Mouse (Mus musculus): ENCODE measurements around the gene Krt72.

Krt72 gene

DNA sequence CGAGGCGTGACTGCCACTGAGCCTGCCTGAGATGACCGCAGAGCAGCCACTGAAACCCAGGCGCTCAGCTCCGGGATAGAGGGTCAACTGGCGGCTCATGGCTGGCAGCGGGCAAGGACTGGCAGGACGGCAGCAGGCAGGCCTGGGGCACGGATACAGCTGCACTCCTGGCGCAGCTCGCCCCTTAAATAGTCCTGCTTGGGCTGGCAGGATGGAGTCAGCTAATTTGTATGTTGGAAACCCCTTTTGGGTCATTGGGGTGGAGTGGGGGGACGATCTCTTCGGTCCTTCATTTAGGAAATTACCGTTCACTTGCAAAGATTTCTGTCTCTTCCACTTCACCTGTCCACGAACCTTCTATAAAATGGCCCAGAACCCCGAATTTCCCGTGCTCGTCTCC is at the start of gene Krt72:
TSS of gene Krt72 (minus strand) at position 101 of the 400 bp plus-strand sequence.
- no peak for DNase-seq (ENCODE audit: low read depth)

DNA sequence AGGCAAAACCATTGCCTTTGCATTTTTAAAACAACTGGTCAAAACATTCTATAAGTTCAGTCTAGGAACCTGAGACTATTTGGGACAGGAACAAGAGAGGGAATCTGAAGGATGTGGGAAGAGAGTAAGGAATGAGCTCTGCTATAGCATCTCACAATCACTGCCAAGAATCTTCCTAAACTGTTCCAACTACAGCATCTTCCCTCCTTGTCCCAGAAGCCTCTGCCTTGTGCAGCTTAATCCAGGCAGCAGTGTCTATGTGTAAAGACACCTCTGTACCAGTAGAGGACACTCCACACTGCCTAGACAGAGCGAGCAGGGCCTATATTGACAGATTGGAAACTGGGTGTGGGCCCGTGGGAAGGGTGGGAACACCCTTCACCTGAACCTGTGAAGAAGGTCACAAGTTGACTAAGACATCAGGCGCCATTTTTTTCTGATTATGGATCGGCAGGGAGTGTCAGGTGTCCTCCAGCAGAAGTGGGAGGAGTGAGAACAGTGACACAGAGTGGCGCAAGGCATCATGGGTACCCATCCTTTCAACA is 48.6 kb upstream of the Krt72 start:
- DNase-seq (ENCODE audit: low read depth), result no peak

DNA sequence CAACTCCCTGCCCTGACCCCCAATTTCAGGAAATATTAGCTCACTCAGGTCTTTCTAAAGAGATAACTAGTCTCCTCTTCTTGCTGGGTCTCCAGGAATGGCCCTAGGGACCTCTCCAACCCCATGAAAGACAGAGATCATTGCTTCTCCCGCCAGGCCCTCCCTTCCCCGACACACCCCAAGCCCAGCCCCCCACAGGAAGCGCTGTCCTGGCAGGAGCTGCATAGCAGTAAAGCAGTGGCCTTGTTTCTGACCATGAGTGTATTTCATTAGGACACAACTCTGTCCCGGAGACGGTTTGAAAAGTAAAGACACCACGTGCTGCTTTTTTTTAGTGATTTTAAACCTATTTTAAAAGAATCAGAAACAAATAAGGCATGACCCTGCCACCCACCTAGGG is 46.9 kb upstream of the Krt72 start:
- DNase-seq (ENCODE audit: low read depth), result no peak

DNA sequence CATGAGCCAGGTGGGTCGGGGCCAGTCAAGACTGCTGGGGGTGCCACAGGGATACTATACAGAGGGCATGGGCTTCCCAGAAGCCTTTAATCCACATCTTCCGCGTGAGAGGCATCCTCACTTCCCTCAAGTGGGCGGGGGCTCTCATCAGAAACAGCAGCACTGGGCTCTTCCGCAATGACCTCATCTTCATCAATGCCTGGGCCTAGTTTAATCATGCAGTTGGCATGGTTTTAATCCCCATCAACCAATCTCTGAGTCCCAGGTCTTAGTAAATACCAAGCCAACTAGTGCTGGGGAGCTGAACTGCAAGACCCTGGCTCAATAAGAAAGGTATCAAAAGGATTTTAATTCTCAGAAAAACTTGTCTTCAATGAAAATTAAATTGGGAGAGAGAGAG is 43.2 kb upstream of the Krt72 start:
- no peak for DNase-seq (ENCODE audit: low read depth)

- DNase-seq (ENCODE audit: low read depth), result no peak
Measured at GRCm38 (mm10) chr15:101821786-101822185, 35.5 kb upstream of the Krt72 start.

GRCm38 (mm10) chr15:101817875-101818274 is 31.6 kb upstream of the Krt72 start, which contains the start of gene Krt2:
TSS of gene Krt2 (minus strand) at chr15:101818169.
- no peak for DNase-seq (ENCODE audit: low read depth)

- DNase-seq (ENCODE audit: low read depth), result no peak
Measured at GRCm38 (mm10) chr15:101803052-101803822, 17.0 kb upstream of the Krt72 start.

DNA sequence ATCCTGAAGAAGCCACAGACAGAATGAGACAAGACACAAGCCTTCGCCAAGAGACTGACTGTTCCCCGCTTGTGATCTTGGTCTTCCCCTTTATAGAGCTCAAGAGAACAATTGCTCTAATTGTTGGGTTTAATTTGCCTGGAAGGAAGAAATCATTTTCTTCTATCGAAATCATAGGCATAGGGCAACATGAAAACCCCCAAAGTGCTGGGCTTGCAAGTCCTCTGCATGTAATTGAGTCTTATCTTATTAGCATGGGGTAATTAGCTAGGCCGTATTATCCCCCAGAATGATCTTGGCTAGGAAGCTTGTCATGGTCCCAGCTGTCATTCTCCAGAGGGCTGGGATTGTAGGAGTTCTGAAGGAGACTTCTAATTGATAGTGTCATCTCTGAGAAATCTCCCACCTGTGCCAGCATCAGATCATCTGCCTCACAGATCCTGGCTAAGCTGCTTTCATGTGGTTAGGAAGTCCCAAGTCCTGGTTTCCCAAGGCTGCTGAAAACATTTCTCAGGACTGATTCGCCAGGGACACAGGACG is 16.1 kb upstream of the Krt72 start, which contains the start of gene Krt73:
TSS of gene Krt73 (minus strand) at position 51 of the 540 bp plus-strand sequence.
- no peak for DNase-seq (ENCODE audit: low read depth)

DNA sequence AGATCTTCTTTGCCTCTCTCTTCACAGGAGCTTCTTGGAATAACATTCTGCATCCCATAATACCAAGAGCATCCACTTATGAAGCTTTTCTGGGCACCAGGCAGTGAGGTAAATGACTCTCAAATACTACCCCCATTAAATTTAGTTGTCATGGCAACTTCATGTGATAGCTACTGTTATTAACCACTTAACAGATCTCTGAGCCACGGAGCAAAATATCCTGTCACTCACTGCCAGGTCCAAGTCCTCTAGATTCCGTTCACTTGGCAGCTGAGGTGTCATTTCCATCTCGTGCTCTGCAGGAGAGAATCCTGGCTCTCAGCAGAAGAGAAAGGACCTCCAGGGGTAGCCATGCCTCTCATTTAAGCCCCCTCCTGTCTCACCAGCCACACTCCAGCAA is 4.6 kb upstream of the Krt72 start:
- no peak for DNase-seq (ENCODE audit: low read depth)

DNA sequence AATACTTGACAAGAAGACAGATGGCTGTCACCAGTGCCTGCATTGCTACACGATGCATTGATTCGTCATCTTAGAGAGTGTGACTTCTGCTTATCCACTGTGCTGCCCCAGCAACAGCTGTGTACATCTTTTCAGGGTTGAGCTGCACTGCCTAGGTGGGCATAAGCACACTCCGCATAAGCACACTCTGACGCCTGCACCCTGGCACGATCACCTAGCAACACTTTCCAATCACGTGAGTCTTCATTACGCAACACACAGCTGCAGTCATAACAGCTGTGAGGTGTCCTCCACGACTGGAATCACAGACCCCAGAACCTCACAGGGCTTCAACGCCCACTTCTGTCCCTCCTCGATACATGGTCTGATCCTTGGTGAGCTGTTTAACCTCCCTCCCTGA is 12.8 kb downstream of the Krt72 start:
- no peak for DNase-seq (ENCODE audit: low read depth)

GRCm38 (mm10) chr15:101772711-101773081 is 13.6 kb downstream of the Krt72 start:
- DNase-seq (ENCODE audit: low read depth), result peak; percentile 69

DNA sequence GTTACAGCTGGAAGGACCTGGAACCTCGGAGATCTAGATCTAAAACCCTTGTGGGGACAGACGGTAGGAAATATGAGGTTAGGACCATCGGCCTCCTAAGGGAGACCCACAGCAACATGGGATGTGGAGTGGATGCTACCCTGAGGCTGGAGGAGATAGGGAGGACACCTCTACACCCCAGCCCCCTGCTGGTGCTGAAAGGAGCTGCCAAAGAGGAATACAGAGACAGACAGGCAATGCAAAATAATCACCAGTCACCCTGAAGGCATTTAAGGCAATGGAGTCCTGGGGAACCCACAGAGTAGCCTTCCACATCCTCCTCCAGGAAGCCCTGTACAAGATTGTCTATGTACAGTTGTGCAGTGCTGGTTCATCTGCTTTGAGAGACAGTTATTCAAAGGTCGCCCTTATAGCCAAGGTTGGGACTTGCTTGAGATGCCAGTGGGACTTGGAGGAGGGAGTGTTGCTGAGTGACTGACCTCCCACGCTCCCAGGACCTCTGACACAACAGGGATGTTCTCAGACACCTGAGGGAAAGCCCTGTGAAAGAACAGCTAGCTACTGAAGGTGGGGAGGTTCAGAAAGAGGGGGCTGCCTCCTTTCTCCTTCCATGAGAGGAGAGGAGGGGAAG is 14.1 kb downstream of the Krt72 start:
- DNase-seq (ENCODE audit: low read depth), result no peak

DNA sequence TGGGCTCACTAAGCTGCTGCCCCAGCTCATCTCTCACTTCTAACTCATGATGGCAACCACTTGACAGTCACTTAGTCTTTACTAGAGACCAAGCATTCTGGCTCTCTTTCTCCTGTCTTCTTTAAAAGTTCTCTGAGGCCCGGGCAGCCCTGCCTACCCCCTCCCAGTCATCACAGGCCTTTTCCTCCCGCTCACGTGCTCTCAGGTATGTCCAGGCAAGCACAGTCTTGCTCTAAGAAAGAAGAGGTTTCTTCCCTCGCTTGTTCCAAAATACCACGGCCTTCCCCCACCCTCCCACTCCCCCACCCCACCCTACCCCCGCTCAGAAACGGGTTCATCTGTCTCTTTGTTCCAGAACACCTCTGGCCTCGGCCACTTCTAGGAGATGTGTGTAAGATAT is 16.0 kb downstream of the Krt72 start:
- no peak for DNase-seq (ENCODE audit: low read depth)

GRCm38 (mm10) chr15:101742711-101743110 is 43.5 kb downstream of the Krt72 start, which contains the start of gene Krt71:
TSS of gene Krt71 (minus strand) at chr15:101743109.
- no peak for DNase-seq (ENCODE audit: low read depth)

GRCm38 (mm10) chr15:101737786-101738185 is 48.5 kb downstream of the Krt72 start:
- no peak for DNase-seq (ENCODE audit: low read depth)

GRCm38 (mm10) chr15:101730653-101731052 is 55.6 kb downstream of the Krt72 start:
- no peak for DNase-seq (ENCODE audit: low read depth)
